Mouse (Mus musculus) left cerebral cortex, adult 2 months (tissue): ENCODE measurements around the gene Kdm6b. TPM values are rescaled to one million over a fixed set of nuclear protein-coding genes. Genes with fewer than 3 reads are reported as not detected.
A peak's percentile ranks its signal among the peaks of the same experiment; 100 is the strongest.
"Not testable (repeated sequence)": the region's sequence is repeated elsewhere in the genome, so short reads cannot be mapped to it uniquely, and the experiment has no call there.

Experiments used
- DNase-seq, 2 experiments: peaks; one replicate each; pipeline ENCODE4 v3.0.0; 2021 to 2022; ENCODE audit warnings: low spot score in 2 of 2, mixed read lengths in 1 of 2; ENCODE audit errors: extremely low spot score in 1 of 2
- H3K27ac ChIP-seq: fragments of 200-600 bp; 2 replicates; pipeline ENCODE4 v1.8.1; 2022
- H3K4me3 ChIP-seq: fragments of 200-600 bp; 2 replicates; pipeline ENCODE4 v1.8.1; 2022
- CTCF ChIP-seq: fragments of 200-600 bp; IDR thresholded peaks from 2 replicates; pipeline ENCODE4 v1.8.1; 2022; ENCODE audit warnings: antibody characterized with exemption, mild to moderate bottlenecking, moderate library complexity
- intact Hi-C: fragments of 180-260 bp; cut with DNase I; formaldehyde crosslinking; loops from one replicate; pipeline ENCODE4 v1.15.1; 2025
- total RNA-seq, 2 experiments: library from RNA; stranded (reverse); gene quantifications; 2 replicates each; pipeline ENCODE4 v1.2.3; 2021

Kdm6b gene
- total RNA-seq, 2 experiments from 2014 or later: 31.1 to 45.3 TPM

- Histone ChIP-seq H3K4me3 (peak overlapping the region; percentile 69), H3K27ac (peak overlapping the region; percentile 98)
- no peak for DNase-seq
- TF ChIP-seq CTCF: no peak
- intact Hi-C loops: no loop called here
Observed at GRCm38 (mm10) chr11:69396772-69397171, 16.7 kb downstream of the Kdm6b start.

GRCm38 (mm10) chr11:69395634-69396373 lies 17.7 kb downstream of the Kdm6b start:
- peak; percentile 89 to 95 for DNase-seq
- no peak for TF ChIP-seq CTCF
- peak overlapping the region; percentile 98 for H3K27ac ChIP-seq
- intact Hi-C loops: no loop called here
- H3K4me3 ChIP-seq: peak overlapping the region; percentile 69

- Histone ChIP-seq H3K27ac (peak within 1 kb of the TSS; percentile 98), H3K4me3 (peak within 1 kb of the TSS; percentile 69)
- DNase-seq: peak; percentile 88 to 90
- intact Hi-C loops: not testable (repeated sequence)
Observed at GRCm38 (mm10) chr11:69395235-69395633, 18.2 kb downstream of the Kdm6b start, which contains the start of the genes Naa38 and Cyb5d1. Gene Naa38 (plus strand): TSS chr11:69395487. Gene Cyb5d1 (minus strand): TSS chr11:69395631.

- intact Hi-C loops: not testable (repeated sequence)
- Histone ChIP-seq H3K27ac (peak overlapping the region; percentile 98), H3K4me3 (peak overlapping the region; percentile 69)
- DNase-seq: peak in 1 of 2 experiments; percentile 18
Observed at GRCm38 (mm10) chr11:69394591-69395167, 18.8 kb downstream of the Kdm6b start.

GRCm38 (mm10) chr11:69390400-69391034 lies 23.0 kb downstream of the Kdm6b start:
- no peak overlapping the region for H3K4me3 ChIP-seq
- DNase-seq: peak in 1 of 2 experiments; percentile 54
- peak; percentile 76 for TF ChIP-seq CTCF
- no peak overlapping the region for H3K27ac ChIP-seq
- intact Hi-C loops: loop anchor here (1.0 kb wide), 2 partner anchors 121 to 132 kb away; no protein-coding TSS in a partner anchor

GRCm38 (mm10) chr11:69389531-69390399 lies 23.7 kb downstream of the Kdm6b start:
- DNase-seq: peak in 1 of 2 experiments; percentile 31
- Histone ChIP-seq H3K4me3 (no peak overlapping the region), H3K27ac (peak overlapping the region; percentile 30; the same call in 1 of the 2 replicates)
- TF ChIP-seq CTCF: no peak
- intact Hi-C loops: loop anchor here (1.0 to 5.0 kb wide), 3 partner anchors 120 to 197 kb away; no protein-coding TSS in a partner anchor

GRCm38 (mm10) chr11:69388680-69389079 lies 24.8 kb downstream of the Kdm6b start:
- intact Hi-C loops: loop anchor here (5.0 kb wide), 1 partner anchor 196 kb away; no protein-coding TSS in a partner anchor
- TF ChIP-seq CTCF: peak; percentile 27
- H3K27ac ChIP-seq: no peak overlapping the region
- DNase-seq: no peak
- H3K4me3 ChIP-seq: no peak overlapping the region

GRCm38 (mm10) chr11:69386758-69387157 lies 26.7 kb downstream of the Kdm6b start:
- Histone ChIP-seq H3K4me3 (no peak overlapping the region), H3K27ac (no peak overlapping the region)
- DNase-seq: no peak
- intact Hi-C loops: loop anchor here (5.0 kb wide), 1 partner anchor 194 kb away; no protein-coding TSS in a partner anchor
- peak; percentile 1 for TF ChIP-seq CTCF

- Histone ChIP-seq H3K27ac (no peak overlapping the region), H3K4me3 (no peak overlapping the region)
- intact Hi-C loops: loop anchor here (5.0 kb wide), 1 partner anchor 193 kb away; no protein-coding TSS in a partner anchor
- no peak for DNase-seq
- TF ChIP-seq CTCF: no peak
Observed at GRCm38 (mm10) chr11:69384979-69385378, 28.5 kb downstream of the Kdm6b start.

- no peak for DNase-seq
- no peak overlapping the region for H3K4me3 ChIP-seq
- H3K27ac ChIP-seq: no peak overlapping the region
- intact Hi-C loops: no loop called here
- no peak for TF ChIP-seq CTCF
Observed at GRCm38 (mm10) chr11:69382478-69383105, 30.9 kb downstream of the Kdm6b start.

- DNase-seq: no peak
- intact Hi-C loops: no loop called here
- no peak for TF ChIP-seq CTCF
- Histone ChIP-seq H3K27ac (no peak overlapping the region), H3K4me3 (no peak overlapping the region)
Observed at GRCm38 (mm10) chr11:69381356-69381755, 32.1 kb downstream of the Kdm6b start.
